Mouse (Mus musculus): Measurements from ENCODE around the gene Tmcc1.
"Not testable (repeated sequence)": the region's sequence is repeated elsewhere in the genome, so short reads cannot be mapped to it uniquely, and the experiment has no call there.

The Tmcc1 gene

DNA sequence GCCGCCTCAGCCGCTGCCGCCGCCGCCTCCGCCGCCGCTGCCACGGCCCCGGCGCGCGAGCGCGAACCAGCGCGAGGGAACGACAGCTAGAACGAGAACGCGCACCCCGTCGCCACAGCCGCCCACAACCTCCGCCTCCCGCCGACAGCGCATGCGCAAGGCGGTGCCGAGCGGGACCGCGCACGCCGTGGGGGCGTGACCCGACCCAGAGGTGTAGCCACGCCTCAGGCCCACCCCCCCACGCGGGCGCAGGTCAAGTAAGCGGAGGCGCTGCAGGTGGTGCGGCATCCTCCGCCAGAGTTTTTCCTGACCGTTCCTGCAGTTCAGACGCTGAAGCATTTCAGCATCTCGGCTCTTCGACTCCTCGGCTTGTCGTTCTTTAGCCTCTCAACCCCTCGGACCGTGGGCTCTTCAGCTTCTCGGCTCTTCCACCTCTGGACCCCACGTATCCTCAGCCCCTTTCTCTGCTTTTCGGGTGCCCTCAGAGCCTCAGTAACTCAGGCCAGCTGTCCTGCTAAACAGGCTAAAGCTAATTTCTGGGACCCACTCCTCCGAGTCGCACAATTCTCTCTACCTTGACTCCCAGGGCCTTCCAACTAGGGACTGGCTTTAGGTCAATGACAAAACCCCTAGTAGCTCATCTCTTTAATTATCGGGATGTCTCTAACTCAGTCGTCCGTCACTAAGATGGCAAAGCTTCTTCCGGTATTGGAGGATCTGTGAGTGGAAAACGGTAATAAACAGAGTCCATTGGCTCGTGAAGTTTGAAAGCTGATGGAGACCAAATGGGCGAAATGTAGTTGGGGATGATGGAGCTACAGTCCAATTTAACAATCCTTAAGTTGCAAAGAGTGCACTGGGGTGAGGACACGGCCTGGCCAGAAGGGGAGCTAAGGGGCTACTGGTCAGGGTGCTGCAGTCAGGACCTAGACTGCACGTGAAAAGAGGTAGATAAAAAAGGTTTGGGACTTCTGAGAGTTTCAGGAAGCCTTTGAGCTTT lies at the start of gene Tmcc1:
Tmcc1 (minus strand) TSS at position 93 of the 1,000 bp plus-strand sequence.
- DNase-seq = peak; percentile 99

DNA sequence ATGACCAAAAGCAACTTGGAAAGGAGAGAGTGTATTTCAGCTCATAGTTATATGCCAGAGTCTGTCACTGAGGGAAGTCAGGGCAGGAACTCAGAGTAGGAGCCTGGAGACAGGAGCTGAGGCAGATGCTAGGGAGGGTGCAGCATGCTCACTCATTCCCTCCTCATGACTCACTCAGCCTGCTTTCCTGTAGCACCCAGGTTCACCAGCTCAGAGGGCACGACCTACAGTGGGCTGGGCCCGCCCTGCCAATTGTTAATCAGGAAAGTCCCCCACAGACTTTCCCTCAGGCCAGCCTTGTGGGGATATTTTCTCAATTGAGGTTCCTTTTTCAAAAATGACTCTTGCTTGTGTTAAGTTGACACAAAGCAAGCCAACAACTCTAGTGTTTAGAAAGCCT lies 47.1 kb upstream of the Tmcc1 start:
- no peak for DNase-seq

DNA sequence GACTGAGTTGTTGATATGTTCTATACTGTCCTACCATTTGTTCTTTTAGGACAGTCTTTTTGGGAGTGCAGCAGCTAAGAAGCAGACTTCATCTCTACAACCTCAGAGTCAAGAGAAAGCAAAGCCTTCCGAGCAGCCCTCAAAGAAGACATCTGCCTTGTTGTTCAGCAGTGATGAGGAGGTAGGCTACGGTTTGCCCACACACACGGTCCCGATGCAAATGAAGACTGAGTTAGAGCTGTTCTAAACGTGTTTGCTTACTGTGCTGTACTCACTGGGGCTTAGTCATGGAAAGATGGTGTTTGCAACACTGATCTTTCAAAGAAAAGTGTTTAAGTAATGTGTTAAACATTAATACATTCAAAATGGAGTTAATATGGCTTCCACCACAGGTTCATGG lies 44.8 kb upstream of the Tmcc1 start:
- DNase-seq = no peak

DNA sequence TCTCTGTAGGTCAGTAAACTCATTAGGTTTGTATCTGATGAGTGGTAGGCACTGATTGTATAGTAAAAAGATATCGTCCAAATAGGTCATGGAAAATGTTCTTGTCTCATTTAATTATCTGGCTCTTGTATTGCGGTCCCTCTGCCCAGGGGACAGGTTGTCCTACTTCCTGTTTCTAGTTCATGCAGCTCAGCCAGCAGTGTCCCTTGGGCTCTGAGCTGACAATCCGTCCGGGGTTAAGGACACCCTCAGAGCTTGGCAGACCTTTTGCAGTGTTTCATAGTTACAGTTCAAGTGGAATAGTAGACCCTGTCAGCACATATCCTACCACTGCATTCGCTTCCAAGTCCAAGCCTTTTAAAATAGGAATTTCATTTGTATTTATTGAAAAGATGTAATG lies 42.0 kb upstream of the Tmcc1 start:
- no peak for DNase-seq

DNA sequence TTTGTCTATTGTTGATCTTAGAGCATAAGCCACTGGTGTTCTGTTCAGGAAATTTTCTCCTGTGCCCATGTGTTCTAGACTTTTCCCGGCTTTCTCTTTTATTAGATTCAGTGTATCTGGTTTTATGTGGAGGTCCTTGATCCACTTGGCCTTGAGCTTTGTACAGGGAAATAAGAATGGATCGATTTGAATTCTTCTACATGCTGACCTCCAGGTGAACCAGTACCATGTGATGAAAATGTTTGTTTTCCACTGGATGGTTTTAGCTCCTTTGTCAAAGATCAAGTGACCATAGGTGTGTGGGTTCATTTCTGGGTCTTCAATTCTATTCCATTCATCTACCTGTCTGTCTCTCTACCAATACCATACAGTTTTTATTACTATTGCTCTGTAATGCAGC lies 41.5 kb upstream of the Tmcc1 start:
- DNase-seq = not testable (repeated sequence)

DNA sequence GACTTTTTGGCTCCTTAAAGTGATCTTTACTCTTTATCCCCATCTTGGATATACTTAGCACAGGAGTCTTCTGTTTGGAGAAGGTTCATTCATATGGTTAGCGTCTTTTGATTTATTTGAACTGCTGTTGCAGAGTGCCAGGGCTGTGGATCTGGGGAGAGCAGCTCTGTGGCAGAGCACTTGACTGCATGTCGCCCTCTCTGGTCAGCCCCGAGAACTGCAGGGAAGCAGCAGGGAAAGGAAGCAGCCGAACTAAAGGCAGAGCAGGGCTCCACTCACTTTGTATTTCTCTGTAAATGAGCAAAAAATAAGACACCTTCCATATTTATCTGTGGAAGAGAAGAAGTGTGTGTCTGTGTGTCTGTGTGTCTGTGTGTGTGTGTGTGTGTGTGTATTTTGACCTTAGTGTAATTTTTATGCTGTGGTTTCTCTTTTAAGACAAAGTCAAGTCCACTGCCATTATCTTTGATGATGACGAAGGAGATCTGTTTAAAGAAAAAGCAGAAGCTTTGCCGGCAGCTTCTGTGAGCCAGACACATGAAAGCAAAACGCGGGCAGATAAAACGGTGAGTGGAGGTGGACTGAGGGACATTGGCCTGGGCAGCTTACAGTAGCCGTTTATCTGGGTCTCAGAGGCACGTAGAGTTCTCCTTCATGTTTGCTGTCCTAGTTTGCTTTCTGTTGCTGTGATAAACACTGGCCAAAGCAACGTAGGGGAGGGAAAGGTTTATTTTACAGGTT lies 35.7 kb upstream of the Tmcc1 start:
- DNase-seq = peak; percentile 74 to 76

DNA sequence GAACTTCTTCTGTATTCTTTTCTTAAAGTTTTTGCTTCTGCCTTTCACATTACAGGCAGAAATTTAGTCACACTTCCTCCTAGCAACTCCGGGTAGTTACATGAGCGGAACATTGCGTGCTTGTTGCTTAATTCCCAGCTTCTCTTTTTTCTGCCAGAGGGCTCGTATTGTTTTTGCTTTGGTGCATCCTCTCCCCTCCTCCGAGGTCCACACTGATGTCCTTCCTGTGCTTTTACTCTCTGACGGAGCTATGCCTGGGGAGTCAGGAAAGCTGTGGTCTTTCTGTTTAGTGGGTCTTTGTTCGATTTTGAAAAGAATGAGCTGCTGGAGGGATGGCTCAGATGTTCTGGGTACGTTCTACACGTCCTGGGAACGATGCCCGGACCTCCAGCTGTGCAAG lies 34.5 kb upstream of the Tmcc1 start:
- DNase-seq = no peak

DNA sequence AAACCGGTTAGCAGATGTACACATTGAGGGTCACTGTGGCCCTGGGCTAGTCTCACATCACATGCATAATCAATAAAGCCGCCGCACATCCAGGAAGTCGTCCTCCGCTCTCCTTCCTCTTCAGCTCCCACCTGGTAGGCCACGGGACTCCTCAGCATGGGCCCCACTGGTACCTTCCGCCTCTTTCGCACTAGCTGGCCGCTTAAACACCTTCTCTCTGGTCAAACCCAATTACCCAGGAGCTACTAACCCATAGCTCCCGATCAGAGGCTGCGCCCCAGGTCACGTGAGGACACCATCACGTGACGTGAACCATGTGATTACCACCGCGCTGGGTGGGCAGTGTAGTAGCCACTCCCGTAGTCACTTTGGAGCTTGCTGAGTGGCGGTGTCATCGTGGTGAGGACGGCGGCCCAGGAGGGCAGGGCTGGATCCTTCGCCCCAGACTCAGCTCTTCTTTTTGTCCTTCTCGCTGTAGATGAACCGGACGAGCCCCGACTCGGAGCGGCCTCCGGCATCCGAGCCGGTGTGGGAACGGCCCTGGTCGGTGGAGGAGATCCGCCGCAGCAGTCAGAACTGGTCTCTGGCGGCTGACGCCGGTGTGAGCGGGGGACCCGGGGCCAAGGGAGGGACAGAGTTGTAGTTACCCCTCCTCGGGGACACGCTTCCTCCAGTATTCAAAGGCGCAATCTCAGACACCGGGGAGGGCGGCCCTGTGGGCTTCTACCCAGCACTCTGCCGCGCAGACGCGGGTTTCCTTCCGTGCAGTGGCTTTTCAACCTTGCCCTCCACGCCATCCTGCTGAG lies 14.6 kb upstream of the Tmcc1 start, which contains the start of gene Washc2:
Washc2 (plus strand) TSS at position 310 of the 806 bp plus-strand sequence.
- peak; percentile 96 to 99 for DNase-seq

DNA sequence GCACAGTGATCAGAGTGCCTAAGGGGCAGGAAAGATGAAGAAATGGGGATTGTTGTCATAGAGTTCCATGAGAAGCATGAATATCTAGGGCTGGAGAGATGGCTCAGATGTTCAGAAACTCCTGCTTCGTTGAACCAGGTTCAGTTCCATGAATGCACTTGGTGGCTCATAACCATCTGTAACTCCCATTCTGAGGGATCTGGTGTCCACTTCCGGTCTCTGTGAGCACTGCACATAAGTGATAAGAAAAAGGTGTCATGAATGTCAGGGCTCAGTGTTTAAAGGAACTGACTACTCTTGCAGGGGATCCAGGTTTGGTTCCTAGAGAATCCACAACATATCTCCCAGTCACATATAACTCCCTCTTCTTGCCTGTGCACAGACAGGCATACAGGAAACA lies 6.4 kb upstream of the Tmcc1 start:
- DNase-seq = no peak

DNA sequence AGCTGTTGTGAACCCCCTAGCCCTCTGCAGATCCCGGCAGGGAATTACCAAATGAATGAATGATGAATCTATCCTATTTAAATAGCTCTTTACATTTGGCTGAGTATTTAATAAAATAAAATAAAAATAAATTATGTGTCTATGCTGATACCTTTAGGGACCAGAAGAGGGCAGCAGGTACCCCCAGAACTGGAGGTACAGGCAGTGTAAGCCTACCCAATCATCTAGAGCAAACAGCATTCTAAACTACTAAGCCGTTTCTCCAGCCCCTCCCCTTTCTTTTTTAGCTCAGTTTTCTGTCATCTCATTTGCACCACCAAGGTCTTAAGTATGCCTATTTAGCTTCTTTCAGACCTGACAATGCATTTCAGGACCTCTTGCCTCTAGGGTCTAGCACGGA lies 4.9 kb upstream of the Tmcc1 start:
- DNase-seq = peak in 1 of 2 experiments; percentile 53

DNA sequence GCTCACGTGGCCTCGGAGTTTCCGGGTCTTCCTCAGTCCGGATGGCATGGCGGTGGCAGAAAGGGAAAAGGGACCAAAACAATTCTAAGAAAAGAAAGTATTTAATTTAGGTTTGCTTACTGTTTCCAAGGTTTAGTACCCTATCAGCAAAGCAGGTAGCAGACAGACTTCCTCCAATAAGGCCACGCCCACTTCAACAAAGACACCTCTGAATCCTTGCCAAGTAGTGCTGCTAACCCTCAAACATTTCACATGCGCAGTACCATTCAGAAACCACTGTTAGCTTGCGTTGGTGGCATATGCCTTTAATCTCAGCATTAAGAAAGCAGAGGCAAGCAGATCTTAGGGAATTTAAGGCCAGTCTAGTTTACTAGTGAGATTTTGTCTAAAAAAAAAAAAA lies 2.5 kb upstream of the Tmcc1 start:
- DNase-seq = no peak

DNA sequence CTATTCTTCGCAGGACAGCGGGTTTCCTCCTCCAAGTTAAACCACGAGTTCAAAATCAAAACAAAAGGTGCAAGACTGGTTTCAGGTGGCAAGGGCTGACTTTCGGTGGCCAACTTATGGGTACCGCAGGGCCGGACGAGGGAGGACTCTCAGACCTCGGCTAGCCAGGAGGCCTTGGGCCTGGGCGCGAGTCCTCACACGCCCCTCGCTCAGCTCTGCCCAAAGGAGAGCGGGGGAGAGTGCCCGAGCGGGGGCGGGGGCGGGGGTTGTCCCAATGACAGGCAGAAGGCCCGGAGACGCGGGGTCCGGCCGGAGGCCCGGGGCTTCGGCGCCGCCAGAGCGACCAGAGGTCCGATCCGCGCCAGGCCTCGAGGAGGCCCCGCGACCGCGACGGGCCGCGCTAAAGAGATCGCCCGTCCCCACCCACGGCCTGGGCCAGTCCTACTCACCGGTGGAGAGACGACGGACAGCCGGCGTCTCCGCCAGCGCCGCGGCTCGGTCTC lies 426 bp downstream of the Tmcc1 start:
- DNase-seq = peak in 1 of 2 experiments; percentile 33

DNA sequence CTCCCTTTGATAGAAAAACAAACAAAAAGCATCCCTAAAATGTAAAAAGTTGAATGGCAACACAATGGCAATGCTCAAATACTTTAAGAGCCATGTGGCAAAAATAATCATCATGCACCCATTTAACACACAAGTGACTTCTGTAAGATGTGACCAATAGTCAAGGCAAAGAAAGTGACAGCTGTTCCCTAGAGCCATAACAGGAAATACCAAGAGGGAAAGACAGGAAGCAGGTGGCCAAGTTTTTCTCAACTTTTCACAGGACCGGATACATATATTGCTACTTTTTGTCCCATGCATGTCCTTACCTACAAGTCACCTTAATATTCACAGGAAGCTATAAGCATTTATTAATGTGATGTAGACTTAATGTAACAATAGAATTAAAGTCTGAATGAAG lies 3.9 kb downstream of the Tmcc1 start:
- no peak for DNase-seq

DNA sequence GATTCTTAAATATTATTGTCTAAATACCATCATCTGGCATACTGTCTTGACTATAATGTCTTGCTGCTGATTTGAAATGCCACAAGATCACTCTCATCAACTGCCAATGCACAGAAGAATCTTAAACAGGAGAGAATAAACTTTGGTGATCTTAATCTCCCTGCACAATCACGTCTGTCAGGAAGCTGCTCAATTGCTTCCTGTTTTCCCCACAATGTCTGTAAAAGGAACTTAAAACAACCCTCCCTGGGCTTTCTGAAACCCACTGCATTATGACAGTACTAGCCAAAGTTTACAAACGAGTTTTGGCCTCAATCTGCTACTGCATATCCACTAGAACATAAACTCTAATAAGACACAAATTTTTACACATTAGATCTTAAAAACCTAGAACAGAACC lies 6.8 kb downstream of the Tmcc1 start:
- no peak for DNase-seq

DNA sequence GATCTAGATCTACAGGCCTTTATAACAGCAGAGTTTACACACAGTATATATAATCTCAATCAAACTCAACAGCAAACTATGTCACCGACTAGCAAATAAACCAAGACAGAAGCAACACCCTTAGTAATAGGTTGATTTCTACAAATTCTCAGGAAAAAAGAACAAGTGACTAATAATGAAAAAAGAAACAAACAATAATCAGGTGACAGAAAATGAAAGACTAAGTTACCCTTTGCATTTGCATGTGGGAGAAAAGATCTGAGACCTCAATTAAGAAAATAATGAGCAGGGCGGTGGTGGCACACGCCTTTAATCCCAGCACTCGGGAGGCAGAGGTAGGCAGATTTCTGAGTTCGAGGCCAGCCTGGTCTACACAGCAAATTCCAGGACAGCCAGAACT lies 9.8 kb downstream of the Tmcc1 start:
- DNase-seq = no peak

DNA sequence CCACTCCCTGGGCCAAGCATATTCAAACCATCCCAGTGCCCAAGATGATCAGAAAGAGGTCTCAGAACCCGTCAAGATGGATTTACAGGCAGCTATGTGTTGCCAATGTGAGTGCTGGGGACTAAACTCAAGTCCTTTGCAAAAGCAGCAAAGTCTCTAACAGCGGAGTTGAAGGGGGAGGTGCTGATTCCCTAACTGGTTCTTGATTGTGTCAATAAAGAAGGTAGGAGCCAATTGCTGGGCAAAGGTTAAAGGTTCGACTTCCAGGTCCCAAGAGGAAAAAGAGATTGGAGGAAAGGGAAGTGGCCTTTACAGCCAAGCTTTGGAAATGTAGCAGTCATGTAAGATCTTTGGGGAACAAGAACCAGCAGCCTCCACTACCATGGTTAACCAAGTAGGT lies 12.6 kb downstream of the Tmcc1 start:
- no peak for DNase-seq

DNA sequence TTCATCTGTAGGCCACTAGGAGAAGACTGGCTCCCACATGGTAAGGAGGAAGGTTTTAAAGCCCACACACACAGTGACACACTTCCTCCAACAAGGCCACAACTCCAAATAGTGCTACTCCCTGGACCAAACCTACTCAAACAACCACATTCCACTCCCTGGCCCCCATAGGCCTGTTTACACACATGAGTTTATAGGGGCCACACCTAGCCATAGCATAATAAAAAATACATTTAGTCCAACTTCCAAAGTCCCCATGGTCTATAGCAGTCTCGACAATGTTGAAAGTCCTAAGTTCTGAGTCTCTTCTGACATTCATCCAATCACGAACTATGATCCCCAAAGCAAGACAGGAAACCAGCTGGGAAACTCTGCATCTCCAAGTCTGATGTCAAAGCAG lies 14.9 kb downstream of the Tmcc1 start:
- no peak for DNase-seq

DNA sequence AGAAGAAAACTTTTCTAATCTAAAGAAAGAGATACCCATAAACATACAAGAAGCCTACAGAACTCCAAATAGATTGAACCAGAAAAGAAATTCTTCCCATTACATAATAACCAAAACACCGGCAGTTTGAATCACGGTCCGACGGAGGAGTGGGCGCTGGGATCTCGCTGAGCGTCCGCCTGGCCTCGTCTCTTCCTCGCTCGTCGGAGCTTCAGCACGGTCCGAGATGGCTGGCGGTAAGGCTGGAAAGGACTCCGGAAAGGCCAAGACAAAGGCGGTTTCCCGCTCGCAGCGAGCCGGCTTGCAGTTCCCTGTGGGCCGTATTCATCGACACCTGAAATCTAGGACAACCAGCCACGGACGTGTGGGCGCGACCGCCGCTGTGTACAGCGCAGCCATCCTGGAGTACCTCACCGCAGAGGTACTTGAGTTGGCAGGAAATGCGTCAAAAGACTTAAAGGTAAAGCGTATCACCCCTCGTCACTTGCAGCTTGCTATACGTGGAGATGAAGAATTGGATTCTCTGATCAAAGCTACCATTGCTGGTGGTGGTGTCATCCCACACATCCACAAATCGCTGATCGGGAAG lies 19.7 kb downstream of the Tmcc1 start:
- not testable (repeated sequence) for DNase-seq

DNA sequence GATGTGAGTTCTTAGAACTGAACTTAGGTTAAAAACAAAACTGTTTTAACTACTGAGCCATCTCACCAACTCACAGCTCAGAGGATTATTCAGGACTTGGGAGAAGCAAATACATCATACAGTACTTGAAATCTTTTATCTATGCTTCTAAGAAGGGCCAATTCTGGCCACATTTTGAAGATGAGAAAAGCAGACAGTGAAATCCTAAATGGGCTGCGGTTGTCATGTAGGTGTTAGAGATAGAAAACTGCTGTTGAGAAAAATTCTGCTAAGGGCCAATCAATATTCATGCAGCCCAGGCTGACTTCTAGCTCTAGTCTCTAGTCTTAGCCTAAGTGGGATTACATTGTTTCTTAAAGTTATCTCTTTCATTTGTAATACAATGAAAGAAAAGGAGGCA lies 26.9 kb downstream of the Tmcc1 start:
- no peak for DNase-seq

DNA sequence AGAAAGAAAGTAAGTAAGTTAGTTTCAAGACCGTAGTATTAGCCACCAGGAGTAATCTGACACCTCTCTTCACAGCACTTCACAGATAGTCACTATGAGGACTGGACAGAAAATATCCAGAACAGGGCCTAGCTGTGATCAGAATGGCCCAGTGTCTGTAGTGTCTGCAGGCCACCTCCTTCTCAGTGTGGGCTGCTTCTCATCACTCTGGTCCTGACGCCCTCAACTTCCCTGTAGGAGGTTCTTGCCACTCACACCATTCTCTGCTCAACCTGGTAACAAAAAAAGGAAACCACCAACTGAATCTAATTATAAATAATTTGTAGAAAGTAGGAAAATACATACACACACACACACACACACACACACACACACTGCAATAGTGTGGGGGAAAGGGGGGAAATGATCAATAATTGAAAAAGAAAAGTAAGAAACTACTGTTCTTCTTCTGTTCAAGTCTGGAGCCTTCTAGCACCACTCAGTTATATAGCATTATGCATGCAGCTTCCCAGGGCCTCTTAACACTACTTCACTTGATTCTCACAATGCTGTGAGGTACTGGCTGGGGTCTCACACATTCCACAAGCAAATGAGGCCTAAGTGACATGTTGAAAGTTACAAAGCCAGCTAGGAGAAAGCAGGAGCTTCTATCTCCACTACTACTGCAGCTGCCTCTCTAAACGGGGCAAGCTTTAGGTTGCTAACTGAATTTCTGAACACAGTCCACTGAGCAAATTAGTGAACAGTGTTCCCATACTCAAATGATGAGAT lies 38.2 kb downstream of the Tmcc1 start:
- no peak for DNase-seq

DNA sequence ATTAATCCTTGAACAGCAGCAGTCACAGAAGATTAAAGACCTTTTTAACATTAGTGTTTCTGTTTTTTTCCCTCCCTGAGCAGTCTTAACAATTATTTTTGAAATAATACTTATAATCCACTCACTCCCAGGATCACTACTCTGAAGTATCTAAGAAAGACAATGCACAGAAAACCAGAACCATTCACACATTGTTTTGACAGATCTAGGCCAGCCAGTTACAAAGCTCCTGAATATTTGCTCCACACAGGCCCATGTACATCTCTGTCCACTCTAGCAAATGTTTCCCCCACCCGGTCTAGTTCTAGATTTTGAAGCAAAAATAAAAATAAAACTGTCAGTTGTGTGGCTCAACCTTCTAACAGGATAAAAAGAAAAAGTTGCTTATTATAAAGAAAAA lies 45.9 kb downstream of the Tmcc1 start:
- no peak for DNase-seq

DNA sequence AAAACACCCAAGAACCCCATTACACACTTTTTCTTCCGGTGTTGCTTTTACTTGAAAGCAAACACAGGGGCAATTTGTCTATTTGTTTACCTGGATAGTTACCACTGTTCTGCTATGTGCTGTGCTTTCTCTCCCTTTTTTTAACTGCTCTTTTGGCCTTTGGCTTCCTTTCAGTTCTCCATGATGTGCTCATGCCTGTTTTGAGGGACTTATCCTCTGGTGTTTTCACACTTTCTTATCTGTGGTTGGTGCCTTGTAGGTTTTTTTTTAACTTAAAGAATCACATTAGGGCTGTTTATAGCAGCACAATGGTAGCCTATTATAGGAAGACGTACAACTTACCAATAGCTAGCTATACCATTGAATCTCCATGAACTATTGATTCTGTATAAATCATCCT lies 51.6 kb downstream of the Tmcc1 start:
- no peak for DNase-seq
